Mouse (Mus musculus) lung, postnatal 0 days (tissue): ENCODE results near the gene Map7d2. TPM values are rescaled to one million over a fixed set of nuclear protein-coding genes. Genes with fewer than 3 reads are reported as not detected.
"Not testable (repeated sequence)": the region's sequence is repeated elsewhere in the genome, so short reads cannot be mapped to it uniquely, and the experiment has no call there.

Source experiments
- ATAC-seq: fragments of 200-750 bp; cut with Nextera tagmentation; 2 replicates; pipeline ENCODE4 v1.8.0; 2017; ENCODE audit warnings: moderate library complexity
- DNase-seq: peaks from one replicate; pipeline ENCODE4 v3.0.0-alpha.2; 2016; ENCODE audit warnings: low spot score
- H3K27ac ChIP-seq: fragments of 300-500 bp; sonication (generic); 2 replicates; pipeline ENCODE4 v1.5.1; 2014; ENCODE audit warnings: antibody characterized with exemption, mild to moderate bottlenecking, low read length, mixed read lengths
- H3K27me3 ChIP-seq: fragments of 300-500 bp; sonication (generic); replicated peaks from 2 replicates; pipeline ENCODE4 v1.6.1; 2014; ENCODE audit warnings: low read length, mixed read lengths; ENCODE audit not compliant: insufficient read depth
- H3K36me3 ChIP-seq: fragments of 300-500 bp; sonication (generic); 2 replicates; pipeline ENCODE4 v1.6.1; 2014; ENCODE audit warnings: low read length, mixed read lengths; ENCODE audit not compliant: insufficient read depth
- H3K4me1 ChIP-seq: fragments of 300-500 bp; sonication (generic); 2 replicates; pipeline ENCODE4 v1.6.1; 2014; ENCODE audit warnings: antibody characterized with exemption, low read depth, low read length, mixed read lengths; ENCODE audit not compliant: insufficient read depth
- H3K4me2 ChIP-seq: fragments of 300-500 bp; sonication (generic); replicated peaks from 2 replicates; pipeline ENCODE4 v1.6.1; 2014; ENCODE audit warnings: low read depth, mild to moderate bottlenecking, low read length, moderate library complexity, mixed read lengths
- H3K4me3 ChIP-seq: fragments of 300-500 bp; sonication (generic); 2 replicates; pipeline ENCODE4 v1.5.1; 2014; ENCODE audit warnings: low read depth, low read length
- H3K9ac ChIP-seq: fragments of 300-500 bp; sonication (generic); replicated peaks from 2 replicates; pipeline ENCODE4 v1.6.1; 2014; ENCODE audit warnings: low read depth, mild to moderate bottlenecking
- H3K9me3 ChIP-seq: fragments of 300-500 bp; sonication (generic); 2 replicates; pipeline ENCODE4 v1.6.1; 2016; ENCODE audit warnings: low read length, mixed read lengths
- CTCF ChIP-seq: IDR thresholded peaks from 2 replicates; pipeline ENCODE4 v1.5.1; 2016; ENCODE audit warnings: antibody characterized with exemption, mild to moderate bottlenecking
- EP300 ChIP-seq: IDR thresholded peaks from 2 replicates; pipeline ENCODE4 v1.6.1; 2016; ENCODE audit warnings: antibody characterized with exemption, mild to moderate bottlenecking, control low read depth
- WGBS: fragments of 180-500 bp; shearing (Covaris S2); extraction: QIAGEN DNeasy Blood & Tissue Kit; methylation state at CpG from one replicate; pipeline ENCODE4 v1.1.7; 2014; 5-methylcytosine and 5-hydroxymethylcytosine counted together
- polyA plus RNA-seq: library from polyadenylated mRNA; unstranded; fragments of >200 nt; fragmentation: Nextera tagmentation; extraction: Ambion mirVana; gene quantifications from 2 replicates; pipeline ENCODE4 v1.2.1, GENCODE M21; 2015

Gene Map7d2
- polyA plus RNA-seq, 1 experiment from 2014 or later, result 0.66 TPM

GRCm38 (mm10) chrX:159459006-159459654, 44.8 kb downstream of the Map7d2 start:
- ATAC-seq (no peak), DNase-seq (no peak)
- Histone ChIP-seq H3K27me3 (no peaks in the 10 kb centered on the region), H3K36me3 (no peaks in the 10 kb centered on the region), H3K9ac (no peak overlapping the region), H3K4me1 (no peaks in the 10 kb centered on the region), H3K4me3 (no peak overlapping the region), H3K4me2 (no peak overlapping the region), H3K27ac (no peak overlapping the region), H3K9me3 (no peaks in the 10 kb centered on the region)
- 68% methylated on average over 7 of the region's 7 CpGs for WGBS
- TF ChIP-seq EP300 (no peak), CTCF (no peak)

GRCm38 (mm10) chrX:159474799-159475198, 60.4 kb downstream of the Map7d2 start:
- no peak overlapping the region for H3K9ac ChIP-seq
- H3K4me2 ChIP-seq, result no peak overlapping the region
- no peaks in the 10 kb centered on the region for H3K9me3 ChIP-seq
- no peak overlapping the region for H3K4me3 ChIP-seq
- ATAC-seq (no peak), DNase-seq (no peak)
- H3K27ac ChIP-seq, result no peak overlapping the region
- TF ChIP-seq EP300 (no peak), CTCF (no peak)
- H3K36me3 ChIP-seq, result no peaks in the 10 kb centered on the region
- H3K27me3 ChIP-seq, result no peaks in the 10 kb centered on the region
- 50% methylated on average over 1 of the region's 1 CpGs for WGBS
- no peaks in the 10 kb centered on the region for H3K4me1 ChIP-seq

- H3K9ac ChIP-seq, H3K27ac ChIP-seq, ATAC-seq, H3K4me1 ChIP-seq, H3K4me2 ChIP-seq, H3K27me3 ChIP-seq, DNase-seq, H3K36me3 ChIP-seq, H3K4me3 ChIP-seq, H3K9me3 ChIP-seq: not testable (repeated sequence)
- 76% methylated on average over 4 of the region's 4 CpGs for WGBS
These were observed 64.0 kb downstream of the Map7d2 start for GRCm38 (mm10) chrX:159478243-159478940.

- ATAC-seq, result no peak
- Histone ChIP-seq H3K27ac (no peak overlapping the region), H3K27me3 (no peaks in the 10 kb centered on the region), H3K36me3 (no peaks in the 10 kb centered on the region), H3K9me3 (no peaks in the 10 kb centered on the region), H3K4me3 (no peak overlapping the region), H3K4me1 (no peaks in the 10 kb centered on the region), H3K9ac (no peak overlapping the region), H3K4me2 (no peak overlapping the region)
- DNase-seq, result no peak
- WGBS, result 74% methylated on average over 1 of the region's 1 CpGs
- 0 out of 2 replicates have a peak, but pooled peaks have one; percentile 7 for TF ChIP-seq CTCF
- no peak for TF ChIP-seq EP300
These were observed 69.9 kb downstream of the Map7d2 start for GRCm38 (mm10) chrX:159484247-159484646.

- ATAC-seq (no peak), DNase-seq (no peak)
- Histone ChIP-seq H3K4me1 (no peaks in the 10 kb centered on the region), H3K4me3 (no peak overlapping the region), H3K9me3 (no peaks in the 10 kb centered on the region), H3K36me3 (no peaks in the 10 kb centered on the region), H3K27ac (no peak overlapping the region), H3K27me3 (no peaks in the 10 kb centered on the region), H3K4me2 (no peak overlapping the region), H3K9ac (no peak overlapping the region)
- 41% methylated on average over 2 of the region's 2 CpGs for WGBS
- no peak for TF ChIP-seq EP300
- TF ChIP-seq CTCF, result no peak
These were observed 88.8 kb downstream of the Map7d2 start for GRCm38 (mm10) chrX:159503181-159503580.

GRCm38 (mm10) chrX:159508331-159509036, 94.1 kb downstream of the Map7d2 start:
- 48% methylated on average over 19 of the region's 19 CpGs for WGBS
- no peak for ATAC-seq
- TF ChIP-seq CTCF, result no peak
- no peak for TF ChIP-seq EP300

More at GRCm38 (mm10) chrX:159508331-159509036, 94.1 kb downstream of the Map7d2 start:
- H3K9me3 ChIP-seq, result no peaks in the 10 kb centered on the region
- no peak overlapping the region for H3K4me3 ChIP-seq
- no peak for DNase-seq
- H3K27me3 ChIP-seq, result no peaks in the 10 kb centered on the region
- H3K4me2 ChIP-seq, result no peak overlapping the region
- H3K9ac ChIP-seq, result no peak overlapping the region
- H3K27ac ChIP-seq, result no peak overlapping the region
- no peaks in the 10 kb centered on the region for H3K36me3 ChIP-seq
- H3K4me1 ChIP-seq, result no peaks in the 10 kb centered on the region
